Mouse (Mus musculus) limb, embryonic 11.5 days (tissue): ENCODE results near the gene Ttc1. TPM values are rescaled to one million over a fixed set of nuclear protein-coding genes. Genes with fewer than 3 reads are reported as not detected.
A peak's percentile ranks its signal among the peaks of the same experiment; 100 is the strongest.

Experiments
- ATAC-seq: fragments of 200-750 bp; cut with Nextera tagmentation; 2 replicates; pipeline ENCODE4 v1.8.0; 2017; ENCODE audit warnings: low read depth; ENCODE audit not compliant: insufficient number of reproducible peaks, low FRiP score, low TSS enrichment
- DNase-seq: peaks from one replicate; pipeline ENCODE4 v3.0.0-alpha.2; 2015; ENCODE audit warnings: low spot score
- H3K27ac ChIP-seq: fragments of 300-500 bp; sonication (generic); replicated peaks from 2 replicates; pipeline ENCODE4 v1.5.1; 2014; ENCODE audit warnings: low read depth, mild to moderate bottlenecking, low read length
- H3K27me3 ChIP-seq: fragments of 300-500 bp; sonication (generic); 2 replicates; pipeline ENCODE4 v1.6.1; 2014; ENCODE audit warnings: mild to moderate bottlenecking, low read length, mixed read lengths; ENCODE audit not compliant: control insufficient read depth, insufficient read depth
- H3K36me3 ChIP-seq: fragments of 300-500 bp; sonication (generic); 2 replicates; pipeline ENCODE4 v1.6.1; 2014; ENCODE audit warnings: mild to moderate bottlenecking, low read length, moderate library complexity, mixed read lengths; ENCODE audit not compliant: control insufficient read depth, insufficient read depth
- H3K4me1 ChIP-seq: fragments of 300-500 bp; sonication (generic); 2 replicates; pipeline ENCODE4 v1.6.1; 2014; ENCODE audit warnings: low read length, mixed read lengths; ENCODE audit not compliant: control insufficient read depth, insufficient read depth
- H3K4me2 ChIP-seq: fragments of 300-500 bp; sonication (generic); 2 replicates; pipeline ENCODE4 v1.6.1; 2014; ENCODE audit warnings: low read depth, mild to moderate bottlenecking, moderate library complexity; ENCODE audit not compliant: severe bottlenecking
- H3K4me3 ChIP-seq: fragments of 300-500 bp; sonication (generic); 2 replicates; pipeline ENCODE4 v1.5.1; 2014; ENCODE audit warnings: low read depth, low read length
- H3K9ac ChIP-seq: fragments of 300-500 bp; sonication (generic); 2 replicates; pipeline ENCODE4 v1.6.1; 2014; ENCODE audit warnings: mild to moderate bottlenecking, low read length
- H3K9me3 ChIP-seq: fragments of 300-500 bp; sonication (generic); 2 replicates; pipeline ENCODE4 v1.6.1; 2016; ENCODE audit warnings: low read length; ENCODE audit not compliant: control insufficient read depth
- WGBS: fragments of 180-500 bp; shearing (Covaris S2); extraction: QIAGEN DNeasy Blood & Tissue Kit; methylation state at CpG from one replicate; pipeline ENCODE4 v1.1.7; 2014; 5-methylcytosine and 5-hydroxymethylcytosine counted together
- polyA plus RNA-seq: library from polyadenylated mRNA; unstranded; fragments of >200 nt; fragmentation: Nextera tagmentation; extraction: Ambion mirVana; gene quantifications from 2 replicates; pipeline ENCODE4 v1.2.1, GENCODE M21; 2014

Ttc1 gene
- polyA plus RNA-seq, 1 experiment from 2014 or later, result 78.4 TPM

GRCm38 (mm10) chr11:43696623-43697022 lies 51.2 kb downstream of the Ttc1 start:
- WGBS, result 92% methylated on average over 4 of the region's 4 CpGs
- Histone ChIP-seq H3K4me3 (no peak overlapping the region), H3K4me2 (no peak overlapping the region), H3K27me3 (no peaks in the 10 kb centered on the region), H3K4me1 (no peaks in the 10 kb centered on the region), H3K9ac (no peak overlapping the region), H3K36me3 (peaks cover 8% of the 10 kb centered on the region; the same call in 1 of the 2 replicates), H3K9me3 (no peaks in the 10 kb centered on the region), H3K27ac (no peak overlapping the region)
- ATAC-seq, result no peak
- DNase-seq, result no peak

- Histone ChIP-seq H3K36me3 (peaks cover 8% of the 10 kb centered on the region; the same call in 1 of the 2 replicates), H3K9me3 (no peaks in the 10 kb centered on the region), H3K9ac (no peak overlapping the region), H3K27me3 (no peaks in the 10 kb centered on the region), H3K4me3 (no peak overlapping the region), H3K27ac (no peak overlapping the region), H3K4me2 (no peak overlapping the region), H3K4me1 (no peaks in the 10 kb centered on the region)
- DNase-seq (no peak), ATAC-seq (no peak)
- 94% methylated on average over 1 of the region's 1 CpGs for WGBS
These were observed 59.0 kb downstream of the Ttc1 start for GRCm38 (mm10) chr11:43688850-43689249.

- H3K36me3 ChIP-seq, result 0 out of 2 replicates have a peak, but pooled peaks cover 2% of the 10 kb centered on the region
- peak overlapping the region; percentile 75 for H3K4me3 ChIP-seq
- DNase-seq (peak; percentile 71), ATAC-seq (peak; percentile 23)
- WGBS, result under 1% methylated on average over 70 of the region's 72 CpGs
- no peaks in the 10 kb centered on the region for H3K27me3 ChIP-seq
- peak overlapping the region; percentile 93 for H3K27ac ChIP-seq
- no peaks in the 10 kb centered on the region for H3K9me3 ChIP-seq
- H3K4me2 ChIP-seq, result peak overlapping the region; percentile 57
- H3K4me1 ChIP-seq, result no peaks in the 10 kb centered on the region
- peak overlapping the region; percentile 92 for H3K9ac ChIP-seq
These were observed 65.2 kb downstream of the Ttc1 start for GRCm38 (mm10) chr11:43682415-43683217.

DNA sequence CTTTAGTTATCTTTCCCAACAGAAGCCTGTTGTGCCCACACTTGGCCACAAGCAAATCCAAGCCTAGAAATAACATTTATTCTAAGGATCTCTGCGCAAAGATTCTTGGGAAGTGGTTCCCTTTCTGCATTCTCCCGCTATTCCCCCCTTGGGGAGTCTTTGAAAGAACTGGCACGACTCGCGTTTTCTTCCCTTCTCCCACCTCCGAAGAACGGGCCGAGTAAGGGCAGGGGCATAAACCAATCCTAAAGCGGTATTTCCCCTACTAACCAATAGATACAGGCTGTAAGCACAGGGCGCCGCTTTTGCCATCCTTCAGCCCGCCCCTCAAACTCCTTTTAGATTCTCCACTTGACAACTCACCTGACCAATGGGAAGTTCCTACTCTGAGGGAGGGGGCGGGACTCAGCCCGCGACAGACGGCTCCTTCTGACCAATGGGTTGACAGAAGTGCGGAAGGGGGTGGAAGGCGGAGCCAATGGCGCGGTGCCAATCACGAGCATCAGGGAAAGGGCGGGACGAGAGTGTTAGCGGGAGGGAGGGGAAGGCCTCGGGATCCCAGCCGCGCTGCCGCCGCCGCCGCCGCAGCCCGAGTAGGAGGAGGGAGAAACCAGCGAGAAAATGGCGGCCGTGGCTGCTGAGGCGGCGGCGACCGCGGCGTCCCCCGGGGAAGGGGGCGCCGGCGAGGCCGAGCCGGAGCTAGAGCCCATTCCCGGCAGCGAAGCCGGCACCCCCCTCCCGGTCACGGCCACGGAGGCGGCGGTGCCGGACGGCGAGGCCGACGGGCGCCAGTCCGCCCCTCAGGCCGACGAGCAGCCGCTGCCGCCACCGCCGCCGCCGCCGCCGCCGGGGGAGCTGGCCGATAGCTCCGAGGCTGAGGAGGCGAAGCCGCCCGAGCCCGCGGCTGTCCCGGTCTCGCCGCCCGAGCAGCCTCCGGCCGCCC lies 66.1 kb downstream of the Ttc1 start, which contains the start of gene Pwwp2a:
TSS of gene Pwwp2a (plus strand) at position 527 of the 943 bp plus-strand sequence.
- Histone ChIP-seq H3K4me1 (no peaks in the 10 kb centered on the region), H3K9ac (peak within 1 kb of the TSS; percentile 92), H3K4me3 (peak within 1 kb of the TSS; percentile 75), H3K9me3 (no peaks in the 10 kb centered on the region), H3K36me3 (0 out of 2 replicates have a peak, but pooled peaks cover 2% of the 10 kb centered on the region), H3K27ac (peak within 1 kb of the TSS; percentile 93), H3K4me2 (peak within 1 kb of the TSS; percentile 57), H3K27me3 (no peaks in the 10 kb centered on the region)
- DNase-seq, result peak; percentile 97
- under 1% methylated on average over 48 of the region's 87 CpGs for WGBS
- peak; percentile 99 for ATAC-seq

Other genes with a start within 250 kb of the Ttc1 start
- gene Ccnjl, start 219.2 kb downstream of the Ttc1 start, polyA plus RNA-seq, result 33.8 and 34.2 TPM in 2 replicates
- 7.7 and 9.2 TPM in 2 replicates for gene 4933415A04Rik, start 161.0 kb downstream of the Ttc1 start, polyA plus RNA-seq
- gene Fabp6, start 146.5 kb downstream of the Ttc1 start, polyA plus RNA-seq, result not detected in 2 replicates
- gene Pwwp2a, start 66.0 kb downstream of the Ttc1 start, polyA plus RNA-seq, result 41.2 and 43.8 TPM in 2 replicates
- 0.08 and 0.17 TPM in 2 replicates for gene Adra1b, start 153.2 kb upstream of the Ttc1 start, polyA plus RNA-seq